Mouse (Mus musculus) brain, adult 2 months (tissue): ENCODE measurements around the gene Gm9913.

ENCODE experiments used
- DNase-seq: peaks from one replicate; pipeline ENCODE4 v3.0.0; 2011; ENCODE audit warnings: low read depth, low spot score

Gm9913 gene

DNA sequence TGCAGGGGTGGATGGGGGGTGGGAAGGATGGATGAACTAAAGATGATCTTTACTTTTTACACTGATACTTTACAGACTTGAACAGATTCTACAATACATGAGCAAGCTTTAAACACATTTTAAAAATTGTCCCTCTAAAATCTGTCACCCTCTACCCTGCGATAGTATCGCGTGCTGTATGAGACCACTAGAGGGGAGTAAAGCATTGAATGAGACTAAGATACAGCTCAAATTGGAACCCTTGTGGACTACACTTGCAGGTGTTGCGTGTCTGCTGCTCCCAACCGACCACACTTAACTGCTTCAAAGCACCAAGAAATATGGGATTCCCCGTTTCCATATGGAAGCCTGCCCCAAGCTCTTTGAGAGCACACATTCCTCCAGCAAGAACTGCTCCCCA, 50.9 kb downstream of the Gm9913 start:
- no peak for DNase-seq
